Comparison of ENCODE assay signal across 33 mouse cellular contexts in the genomic region with DNA sequence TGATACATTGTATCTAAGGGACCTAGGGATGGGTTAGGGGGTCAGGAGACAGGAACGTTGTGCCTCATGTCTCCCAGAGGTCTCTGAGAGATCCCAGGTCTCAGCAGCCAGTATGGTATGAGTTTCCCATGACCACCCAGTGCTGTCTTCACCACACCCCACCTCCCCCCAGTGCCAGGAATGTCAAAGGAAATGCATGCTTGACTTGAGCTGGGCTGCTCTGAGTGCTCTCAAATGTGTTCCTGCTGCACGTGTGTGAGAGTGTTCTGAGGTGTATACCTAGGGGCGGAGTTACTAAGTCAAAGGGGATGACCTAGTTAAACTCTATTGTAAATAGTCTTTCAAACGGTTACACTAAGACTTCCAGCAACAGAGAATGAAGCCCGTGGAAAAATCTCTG. TPM values are rescaled to one million over a fixed set of nuclear protein-coding genes. Genes with fewer than 3 reads are reported as not detected.
DNase-seq lines count a peak whose midpoint lies in the region; ATAC-seq and TF ChIP-seq lines count a peak whose summit lies in the region.
"Had no signal": no experiment of that assay in that cellular context is flagged by ENCODE, and none has a peak within 500 bp of the region (broad histone marks: within the 10 kb centered on the region; RNA-seq: fewer than 3 reads in every experiment).

No protein-coding gene starts in this region.

- WGBS in lung, embryonic 16.5 days = 24% methylated on average over 5 of the region's 5 CpGs
- WGBS in stomach, embryonic 15.5 days = 32% methylated on average over 5 of the region's 5 CpGs

- H3K4me1 ChIP-seq in ES-E14 (ENCODE audit: control insufficient read depth in 2 of 2, insufficient read depth in 2 of 2, low read length in 2 of 2, poor library complexity in 1 of 2) = peaks cover 9 to 11% of the 10 kb centered on the region in 2 experiments; a peak in 3 of 4 replicates
- peaks cover 8% of the 10 kb centered on the region for H3K4me1 ChIP-seq in lung, embryonic 16.5 days (replicated peaks; ENCODE audit: control insufficient read depth, insufficient read depth, low read length)
- H3K4me1 ChIP-seq in stomach, embryonic 15.5 days = peaks cover 12% of the 10 kb centered on the region; the same call in 1 of the 2 replicates

- no peak overlapping the region for H3K4me3 ChIP-seq in ES-E14 (ENCODE audit: insufficient read depth in 1 of 2, low read depth in 1 of 2, low read length in 2 of 2, poor library complexity in 1 of 2, severe bottlenecking in 1 of 2)
- H3K4me3 ChIP-seq in lung, embryonic 16.5 days (ENCODE audit: low read length) = no peak overlapping the region
- no peak overlapping the region for H3K4me3 ChIP-seq in stomach, embryonic 15.5 days (replicated peaks)
- H3K4me3 ChIP-seq: embryonic facial prominence, embryonic 15.5 days; heart, embryonic 10.5 days; kidney, embryonic 15.5 days; limb, embryonic 10.5 days; liver, embryonic 15.5 days; midbrain, embryonic 12.5 days; neural tube, embryonic 15.5 days had no signal

- H3K36me3 ChIP-seq in ES-E14 (ENCODE audit: control insufficient read depth, insufficient read depth, low read length, poor library complexity, severe bottlenecking) = no peaks in the 10 kb centered on the region
- no peaks in the 10 kb centered on the region for H3K36me3 ChIP-seq in lung, embryonic 16.5 days (ENCODE audit: control insufficient read depth, insufficient read depth, low read length)
- H3K36me3 ChIP-seq in stomach, embryonic 15.5 days = no peaks in the 10 kb centered on the region
- H3K36me3 ChIP-seq: embryonic facial prominence, embryonic 15.5 days; heart, embryonic 10.5 days; kidney, embryonic 15.5 days; limb, embryonic 10.5 days; liver, embryonic 15.5 days; midbrain, embryonic 12.5 days; neural tube, embryonic 15.5 days had no signal

- peak; percentile 86; the same call in 1 of the 2 replicates for ATAC-seq in lung, embryonic 16.5 days (ENCODE audit: low read depth)
- ATAC-seq in stomach, embryonic 15.5 days (ENCODE audit: insufficient read depth, low FRiP score, low read depth) = peak; percentile 68
- ATAC-seq: forebrain, embryonic 16.5 days; hindbrain, postnatal 0 days had no signal

- H3K9ac ChIP-seq in ES-E14 (ENCODE audit: insufficient read depth, low read depth, low read length, poor library complexity, severe bottlenecking) = no peak overlapping the region
- no peak overlapping the region for H3K9ac ChIP-seq in lung, embryonic 16.5 days (ENCODE audit: low read length)
- H3K9ac ChIP-seq in stomach, embryonic 15.5 days = no peak overlapping the region
- H3K9ac ChIP-seq: embryonic facial prominence, embryonic 15.5 days; kidney, embryonic 15.5 days; liver, embryonic 15.5 days; midbrain, embryonic 12.5 days; neural tube, embryonic 15.5 days had no signal

- no peaks in the 10 kb centered on the region for H3K9me3 ChIP-seq in ES-E14 (ENCODE audit: control insufficient read depth, insufficient read depth, low read depth, low read length)
- H3K9me3 ChIP-seq in lung, embryonic 16.5 days (ENCODE audit: control insufficient read depth, low read length) = no peaks in the 10 kb centered on the region
- no peaks in the 10 kb centered on the region for H3K9me3 ChIP-seq in stomach, embryonic 15.5 days
- H3K9me3 ChIP-seq: embryonic facial prominence, embryonic 15.5 days; heart, embryonic 10.5 days; kidney, embryonic 15.5 days; limb, embryonic 10.5 days; liver, embryonic 15.5 days; midbrain, embryonic 12.5 days; neural tube, embryonic 15.5 days had no signal

- no peak overlapping the region for H3K27ac ChIP-seq in ES-E14 (ENCODE audit: insufficient read depth, low read depth, low read length, poor library complexity, severe bottlenecking)
- no peak overlapping the region for H3K27ac ChIP-seq in lung, embryonic 16.5 days (ENCODE audit: low read length)
- H3K27ac ChIP-seq in stomach, embryonic 15.5 days = no peak overlapping the region
- H3K27ac ChIP-seq: embryonic facial prominence, embryonic 15.5 days; heart, embryonic 10.5 days; hindbrain, postnatal 0 days; kidney, embryonic 15.5 days; limb, embryonic 10.5 days; liver, embryonic 15.5 days; midbrain, embryonic 12.5 days; neural tube, embryonic 15.5 days had no signal

- H3K27me3 ChIP-seq in lung, embryonic 16.5 days (ENCODE audit: control insufficient read depth, insufficient read depth, low read depth, low read length) = peaks cover 5% of the 10 kb centered on the region; the same call in 1 of the 2 replicates
- H3K27me3 ChIP-seq in stomach, embryonic 15.5 days (replicated peaks) = peaks cover 11% of the 10 kb centered on the region

- peak; percentile 10 to 19 for DNase-seq in kidney, postnatal 4 days
- DNase-seq in kidney, postnatal 14 days = no peak
- DNase-seq in ES-E14 (ENCODE audit: low read depth, low spot score) = peak; percentile 35
- no peak for DNase-seq in ovary, adult 18-20 months (ENCODE audit: low spot score)
- DNase-seq in layer of hippocampus, adult 11-12 months (ENCODE audit: low spot score) = no peak
- no peak for DNase-seq in layer of hippocampus, adult 9-11 months
- DNase-seq: adrenal gland, postnatal 25 days; cerebellum, adult 9-10 months; gastrocnemius, postnatal 36 days; kidney, adult 11 months; liver; right cerebral cortex, postnatal 14 days; spleen, adult 18-20 months; thymus, adult 18-20 months; thymus, postnatal 4 days had no signal

- no peak overlapping the region for H3K4me2 ChIP-seq in lung, embryonic 16.5 days (ENCODE audit: low read depth, low read length)
- H3K4me2 ChIP-seq in stomach, embryonic 15.5 days = no peak overlapping the region
- H3K4me2 ChIP-seq: embryonic facial prominence, embryonic 15.5 days; kidney, embryonic 15.5 days; liver, embryonic 15.5 days; midbrain, embryonic 12.5 days; neural tube, embryonic 15.5 days had no signal

- in situ Hi-C loops in ES-E14 (cut with MboI; ENCODE audit: low sequenced_read_pairs in 2 of 2, unreplicated experiment in 2 of 2) = no loop called here

TF ChIP-seq in ES-E14, 5 proteins besides CTCF, POLR2A, EP300 and RAD21:
- TF ChIP-seq HCFC1 (IDR thresholded peaks at IDR 0.05; ENCODE audit: borderline replicate concordance, insufficient read depth, low read length) (no peak), ZC3H11A (IDR thresholded peaks at IDR 0.05; ENCODE audit: borderline replicate concordance, low read depth, low read length) (no peak), CHD2 (IDR thresholded peaks at IDR 0.05; ENCODE audit: low read depth, low read length) (no peak), MAFK (IDR thresholded peaks at IDR 0.05; ENCODE audit: insufficient read depth, low read depth, low read length) (no peak), ZNF384 (IDR thresholded peaks at IDR 0.05; ENCODE audit: low read depth, low read length) (no peak)

RNA-seq across cellular contexts. Expression of gene Nmu, which starts 1.8 kb away (rescaled TPM):
- total RNA-seq in ES-E14 (2012; rRNA removed) = 0.54 and 0.79 TPM in 2 replicates
- 0.26 and 0.57 TPM in 2 replicates for polyA plus RNA-seq in lung, embryonic 16.5 days (2015; fragmentation: Nextera tagmentation; extraction: Ambion mirVana)
- polyA plus RNA-seq in stomach, embryonic 15.5 days (2015; fragmentation: Nextera tagmentation; extraction: Ambion mirVana) = 0.17 and 0.54 TPM in 2 replicates
- total RNA-seq: adrenal gland, postnatal 25 days; gastrocnemius, adult 18-20 months; gastrocnemius, postnatal 36 days; hematopoietic stem cell, adult 5-6 weeks; hindbrain, postnatal 0 days; layer of hippocampus, postnatal 14 days; left cerebral cortex, adult 8-10 months; megakaryocyte, adult 5-6 weeks had no signal
- polyA plus RNA-seq: forebrain, embryonic 16.5 days; heart, embryonic 16.5 days; kidney, embryonic 15.5 days; liver, embryonic 15.5 days; midbrain, embryonic 12.5 days had no signal

RNA-seq across cellular contexts. Expression of gene Pdcl2, which starts 34.5 kb away (rescaled TPM):
- 1.8 and 2.0 TPM in 2 replicates for total RNA-seq in ES-E14 (2012; rRNA removed)
- polyA plus RNA-seq in lung, embryonic 16.5 days (2015; fragmentation: Nextera tagmentation; extraction: Ambion mirVana) = not detected in 2 replicates
- polyA plus RNA-seq in stomach, embryonic 15.5 days (2015; fragmentation: Nextera tagmentation; extraction: Ambion mirVana) = not detected in 2 replicates
- total RNA-seq: adrenal gland, postnatal 25 days; gastrocnemius, adult 18-20 months; gastrocnemius, postnatal 36 days; hematopoietic stem cell, adult 5-6 weeks; hindbrain, postnatal 0 days; layer of hippocampus, postnatal 14 days; left cerebral cortex, adult 8-10 months; megakaryocyte, adult 5-6 weeks had no signal
- polyA plus RNA-seq: embryonic facial prominence, embryonic 15.5 days; forebrain, embryonic 16.5 days; heart, embryonic 10.5 days; heart, embryonic 16.5 days; hindbrain, postnatal 0 days; kidney, embryonic 15.5 days; large intestine, adult 2 months; limb, embryonic 10.5 days; liver, embryonic 15.5 days; midbrain, embryonic 12.5 days; neural tube, embryonic 15.5 days had no signal

Comparison
In these comparisons a context has a peak if more than half of its experiments do, and no peak if none do; other contexts are left out.
1. DNase-seq: peak in kidney, postnatal 4 days (2 of 2) and ES-E14 (single experiment); none in kidney, postnatal 14 days (single experiment), ovary, adult 18-20 months (single experiment), layer of hippocampus, adult 11-12 months (single experiment) and layer of hippocampus, adult 9-11 months (single experiment).